Mouse (Mus musculus): Measurements from ENCODE around the gene Rpl23. TPM values are rescaled to one million over a fixed set of nuclear protein-coding genes. Genes with fewer than 3 reads are reported as not detected.

Rpl23 gene
- polyA plus RNA-seq, 1 experiment from 2014 or later: 454 TPM

- ATAC-seq (replicated peaks; ENCODE audit: low FRiP score) (no peak), DNase-seq (ENCODE audit: low spot score) (no peak)
- H3K27me3 ChIP-seq (ENCODE audit: control insufficient read depth, insufficient read depth, low read length): no peaks in the 10 kb centered on the region
- H3K4me1 ChIP-seq (replicated peaks; ENCODE audit: control insufficient read depth, insufficient read depth, low read length): 0 out of 2 replicates have a peak, but pooled peaks cover 1% of the 10 kb centered on the region
- 86% methylated on average over 7 of the region's 7 CpGs for WGBS
- H3K27ac ChIP-seq (ENCODE audit: low read depth, low read length): no peak overlapping the region
- no peaks in the 10 kb centered on the region for H3K9me3 ChIP-seq (ENCODE audit: control insufficient read depth, low read length)
- peaks cover 2% of the 10 kb centered on the region; the same call in 1 of the 2 replicates for H3K36me3 ChIP-seq (ENCODE audit: control insufficient read depth, insufficient read depth, low read length)
- no peak overlapping the region for H3K4me3 ChIP-seq (ENCODE audit: low read depth, low read length)
- H3K4me2 ChIP-seq (ENCODE audit: low read depth, low read length, severe bottlenecking): no peak overlapping the region
- no peak overlapping the region for H3K9ac ChIP-seq (ENCODE audit: low read length)
Measured at GRCm38 (mm10) chr11:97728730-97729129, 53.5 kb downstream of the Rpl23 start.

GRCm38 (mm10) chr11:97728311-97728710 is 53.9 kb downstream of the Rpl23 start:
- H3K36me3 ChIP-seq (ENCODE audit: control insufficient read depth, insufficient read depth, low read length): peaks cover 2% of the 10 kb centered on the region; the same call in 1 of the 2 replicates
- WGBS: 82% methylated on average over 7 of the region's 7 CpGs
- no peaks in the 10 kb centered on the region for H3K27me3 ChIP-seq (ENCODE audit: control insufficient read depth, insufficient read depth, low read length)
- H3K4me3 ChIP-seq (ENCODE audit: low read depth, low read length): no peak overlapping the region
- H3K9ac ChIP-seq (ENCODE audit: low read length): no peak overlapping the region
- DNase-seq (ENCODE audit: low spot score) (no peak), ATAC-seq (replicated peaks; ENCODE audit: low FRiP score) (no peak)
- no peaks in the 10 kb centered on the region for H3K4me1 ChIP-seq (replicated peaks; ENCODE audit: control insufficient read depth, insufficient read depth, low read length)
- no peaks in the 10 kb centered on the region for H3K9me3 ChIP-seq (ENCODE audit: control insufficient read depth, low read length)
- H3K4me2 ChIP-seq (ENCODE audit: low read depth, low read length, severe bottlenecking): no peak overlapping the region
- H3K27ac ChIP-seq (ENCODE audit: low read depth, low read length): no peak overlapping the region

Small RNA genes within 50 kb of the gene (microRNA-seq; reads per million reads assigned to microRNA genes)
- not detected for gene Mir8102 (ENCODE audit: insufficient number of aligned reads)

Other genes starting within 250 kb of the Rpl23 start
- 3.2 and 3.7 TPM in 2 replicates for gene Srcin1, start 206.3 kb downstream of the Rpl23 start, polyA plus RNA-seq (2014; fragmentation: Nextera tagmentation; extraction: Ambion mirVana)
- 13.8 and 15.8 TPM in 2 replicates for gene Epop, start 152.7 kb downstream of the Rpl23 start, polyA plus RNA-seq (2014; fragmentation: Nextera tagmentation; extraction: Ambion mirVana)
- gene Mllt6, start 119.0 kb downstream of the Rpl23 start, polyA plus RNA-seq (2014; fragmentation: Nextera tagmentation; extraction: Ambion mirVana): 3.4 and 4.9 TPM in 2 replicates
- 13.5 and 14.0 TPM in 2 replicates for gene Cisd3, start 96.6 kb downstream of the Rpl23 start, polyA plus RNA-seq (2014; fragmentation: Nextera tagmentation; extraction: Ambion mirVana)
- gene Pcgf2, start 81.9 kb downstream of the Rpl23 start, polyA plus RNA-seq (2014; fragmentation: Nextera tagmentation; extraction: Ambion mirVana): 24.2 and 25.9 TPM in 2 replicates
- 463 and 510 TPM in 2 replicates for gene Psmb3, start 79.0 kb downstream of the Rpl23 start, polyA plus RNA-seq (2014; fragmentation: Nextera tagmentation; extraction: Ambion mirVana)
- gene Pip4k2b, start 37.7 kb downstream of the Rpl23 start, polyA plus RNA-seq (2014; fragmentation: Nextera tagmentation; extraction: Ambion mirVana): 1.8 and 1.9 TPM in 2 replicates
- 16.3 and 19.5 TPM in 2 replicates for gene Cwc25, start 15.9 kb downstream of the Rpl23 start, polyA plus RNA-seq (2014; fragmentation: Nextera tagmentation; extraction: Ambion mirVana)
- 0.44 TPM in 1 of 2 replicates, not detected in the other for gene 1700001P01Rik, start 6.5 kb downstream of the Rpl23 start, polyA plus RNA-seq (2014; fragmentation: Nextera tagmentation; extraction: Ambion mirVana)
- gene Lasp1, start 16.6 kb upstream of the Rpl23 start, polyA plus RNA-seq (2014; fragmentation: Nextera tagmentation; extraction: Ambion mirVana): 77.6 and 77.8 TPM in 2 replicates
- 13.3 and 17.7 TPM in 2 replicates for gene B230217C12Rik, start 58.3 kb upstream of the Rpl23 start, polyA plus RNA-seq (2014; fragmentation: Nextera tagmentation; extraction: Ambion mirVana)
- gene Fbxo47, start 101.7 kb upstream of the Rpl23 start, polyA plus RNA-seq (2014; fragmentation: Nextera tagmentation; extraction: Ambion mirVana): 0.40 and 0.83 TPM in 2 replicates
- 0.20 TPM in 1 of 2 replicates, not detected in the other for gene Plxdc1, start 204.0 kb upstream of the Rpl23 start, polyA plus RNA-seq (2014; fragmentation: Nextera tagmentation; extraction: Ambion mirVana)
- gene Arl5c, start 213.7 kb upstream of the Rpl23 start, polyA plus RNA-seq (2014; fragmentation: Nextera tagmentation; extraction: Ambion mirVana): 10.4 and 12.3 TPM in 2 replicates
- gene Cacnb1, start 240.6 kb upstream of the Rpl23 start, polyA plus RNA-seq (2014; fragmentation: Nextera tagmentation; extraction: Ambion mirVana): 9.6 and 11.1 TPM in 2 replicates
- 897 and 919 TPM in 2 replicates for gene Rpl19, start 244.3 kb upstream of the Rpl23 start, polyA plus RNA-seq (2014; fragmentation: Nextera tagmentation; extraction: Ambion mirVana)

Measured in forebrain, embryonic 11.5 days (tissue).